In genomic region chr10:28074653-28075451, GRCm38 (mm10) we compare ENCODE assay signal across 7 mouse cellular contexts. TPM values are rescaled to one million over a fixed set of nuclear protein-coding genes. Genes with fewer than 3 reads are reported as not detected.
DNase-seq lines count a peak whose midpoint lies in the region; ATAC-seq and TF ChIP-seq lines count a peak whose summit lies in the region.

TSS of gene Ptprk (plus strand) at chr10:28074820.

- peak within 1 kb of the TSS; percentile 93 for H3K9ac ChIP-seq in heart, embryonic 11.5 days (ENCODE audit: low read depth, low read length)
- peak within 1 kb of the TSS; percentile 92 for H3K9ac ChIP-seq in kidney, embryonic 16.5 days (replicated peaks; ENCODE audit: low read length)
- peak within 1 kb of the TSS; percentile 77 for H3K9ac ChIP-seq in limb, embryonic 15.5 days
- H3K9ac ChIP-seq in midbrain, postnatal 0 days (replicated peaks; ENCODE audit: low read length, poor library complexity, severe bottlenecking): peak within 1 kb of the TSS; percentile 62

- no peaks in the 10 kb centered on the region for H3K27me3 ChIP-seq in heart, embryonic 11.5 days (ENCODE audit: control insufficient read depth, insufficient read depth, low read length)
- no peaks in the 10 kb centered on the region for H3K27me3 ChIP-seq in kidney, embryonic 16.5 days (ENCODE audit: insufficient read depth, low read length)
- no peaks in the 10 kb centered on the region; the same call in 1 of the 2 replicates for H3K27me3 ChIP-seq in limb, embryonic 15.5 days
- no peaks in the 10 kb centered on the region for H3K27me3 ChIP-seq in midbrain, postnatal 0 days (ENCODE audit: insufficient read depth, low read length)

- no peaks in the 10 kb centered on the region for H3K9me3 ChIP-seq in heart, embryonic 11.5 days (replicated peaks; ENCODE audit: control insufficient read depth, low read length)
- no peaks in the 10 kb centered on the region for H3K9me3 ChIP-seq in kidney, embryonic 16.5 days (ENCODE audit: low read length)
- H3K9me3 ChIP-seq in limb, embryonic 15.5 days: no peaks in the 10 kb centered on the region
- H3K9me3 ChIP-seq in midbrain, postnatal 0 days (ENCODE audit: low read length): no peaks in the 10 kb centered on the region

- peak within 1 kb of the TSS; percentile 61 for H3K4me2 ChIP-seq in heart, embryonic 11.5 days
- peak within 1 kb of the TSS; percentile 86 for H3K4me2 ChIP-seq in kidney, embryonic 16.5 days (replicated peaks; ENCODE audit: low read depth, low read length)
- peak within 1 kb of the TSS; percentile 85 for H3K4me2 ChIP-seq in limb, embryonic 15.5 days
- peak within 1 kb of the TSS; percentile 90 for H3K4me2 ChIP-seq in midbrain, postnatal 0 days (ENCODE audit: low read depth, low read length, poor library complexity, severe bottlenecking)

- H3K36me3 ChIP-seq in heart, embryonic 11.5 days (ENCODE audit: control insufficient read depth, insufficient read depth, low read length): no peaks in the 10 kb centered on the region
- H3K36me3 ChIP-seq in kidney, embryonic 16.5 days (ENCODE audit: insufficient read depth, low read length): no peaks in the 10 kb centered on the region
- H3K36me3 ChIP-seq in limb, embryonic 15.5 days: no peaks in the 10 kb centered on the region
- no peaks in the 10 kb centered on the region for H3K36me3 ChIP-seq in midbrain, postnatal 0 days (ENCODE audit: insufficient read depth, low read length)

- H3K4me1 ChIP-seq in brown adipose tissue, adult 24 weeks (ENCODE audit: control insufficient read depth, insufficient read depth, insufficient read length, low read length): no peaks in the 10 kb centered on the region
- H3K4me1 ChIP-seq in embryonic fibroblast, embryonic 13.5 days (ENCODE audit: control insufficient read depth, insufficient read depth, low read length): no peaks in the 10 kb centered on the region
- H3K4me1 ChIP-seq in heart, embryonic 11.5 days (ENCODE audit: control insufficient read depth, insufficient read depth, low read length): peaks cover 8% of the 10 kb centered on the region; the same call in 1 of the 2 replicates
- no peaks in the 10 kb centered on the region for H3K4me1 ChIP-seq in kidney, embryonic 16.5 days (ENCODE audit: insufficient read depth, low read length)
- H3K4me1 ChIP-seq in limb, embryonic 15.5 days: peaks cover 5% of the 10 kb centered on the region; the same call in 1 of the 2 replicates
- H3K4me1 ChIP-seq in midbrain, postnatal 0 days (ENCODE audit: insufficient read depth, low read length): peaks cover 2% of the 10 kb centered on the region; the same call in 1 of the 2 replicates

- WGBS in heart, embryonic 11.5 days (ENCODE audit: insufficient replicate concordance): under 1% methylated on average over 63 of the region's 77 CpGs
- WGBS in kidney, embryonic 16.5 days: under 1% methylated on average over 77 of the region's 77 CpGs
- under 1% methylated on average over 76 of the region's 77 CpGs for WGBS in limb, embryonic 15.5 days
- WGBS in midbrain, postnatal 0 days: 1% methylated on average over 73 of the region's 77 CpGs

- peak; percentile 95 for ATAC-seq in heart, embryonic 11.5 days (replicated peaks; ENCODE audit: insufficient number of reproducible peaks, low FRiP score, low TSS enrichment)
- ATAC-seq in kidney, embryonic 16.5 days (ENCODE audit: low FRiP score, low TSS enrichment): peak; percentile 99
- peak; percentile 97 for ATAC-seq in limb, embryonic 15.5 days (ENCODE audit: insufficient number of reproducible peaks, low FRiP score, low TSS enrichment, low read depth)
- ATAC-seq in midbrain, postnatal 0 days (ENCODE audit: low FRiP score): peak; percentile 93

- peak within 1 kb of the TSS; percentile 62 for H3K27ac ChIP-seq in brown adipose tissue, adult 24 weeks (replicated peaks; ENCODE audit: low read depth, low read length)
- peak within 1 kb of the TSS; percentile 28; the same call in 1 of the 2 replicates for H3K27ac ChIP-seq in embryonic fibroblast, embryonic 13.5 days (ENCODE audit: insufficient read depth, low read length)
- peak within 1 kb of the TSS; percentile 96 for H3K27ac ChIP-seq in heart, embryonic 11.5 days (ENCODE audit: low read depth, low read length)
- H3K27ac ChIP-seq in kidney, embryonic 16.5 days (ENCODE audit: low read length): peak within 1 kb of the TSS; percentile 97
- H3K27ac ChIP-seq in limb, embryonic 15.5 days: peak within 1 kb of the TSS; percentile 92
- peak within 1 kb of the TSS; percentile 72 for H3K27ac ChIP-seq in midbrain, postnatal 0 days (ENCODE audit: low read depth, low read length)

- peak; percentile 81 for TF ChIP-seq POLR2A in embryonic fibroblast, embryonic 13.5 days (IDR thresholded peaks at IDR 0.05; ENCODE audit: low read depth, low read length)

- peak; percentile 92 for DNase-seq in midbrain, postnatal 0 days (ENCODE audit: low spot score)
- DNase-seq in telencephalon, adult 2 months (ENCODE audit: low read depth, low spot score): peak; percentile 79

- TF ChIP-seq CTCF in embryonic fibroblast, embryonic 13.5 days (IDR thresholded peaks at IDR 0.05; ENCODE audit: borderline replicate concordance, insufficient read depth, low read length): 0 out of 2 replicates have a peak, but pooled peaks have one; percentile 6
- no peak for TF ChIP-seq CTCF in midbrain, postnatal 0 days (IDR thresholded peaks at IDR 0.05)

- H3K4me3 ChIP-seq in brown adipose tissue, adult 24 weeks (ENCODE audit: insufficient read depth, low read depth, low read length): peak within 1 kb of the TSS; percentile 89
- peak within 1 kb of the TSS; percentile 93 for H3K4me3 ChIP-seq in embryonic fibroblast, embryonic 13.5 days (ENCODE audit: insufficient read depth, low read length)
- peak within 1 kb of the TSS; percentile 81 for H3K4me3 ChIP-seq in heart, embryonic 11.5 days (ENCODE audit: low read depth, low read length)
- H3K4me3 ChIP-seq in kidney, embryonic 16.5 days (ENCODE audit: low read length): peak within 1 kb of the TSS; percentile 90
- H3K4me3 ChIP-seq in limb, embryonic 15.5 days: peak within 1 kb of the TSS; percentile 71
- peak within 1 kb of the TSS; percentile 66 for H3K4me3 ChIP-seq in midbrain, postnatal 0 days (ENCODE audit: low read depth, low read length)

RNA-seq across cellular contexts. Expression of gene Ptprk, which starts in this region (rescaled TPM):
- polyA plus RNA-seq in brown adipose tissue, adult 24 weeks (2012; ENCODE audit: insufficient read depth, insufficient read length, missing spikeins): 3.3 and 4.5 TPM in 2 replicates
- polyA plus RNA-seq in embryonic fibroblast, embryonic 13.5 days (2011; ENCODE audit: insufficient read length, low read depth, missing spikeins): 28.0 and 34.5 TPM in 2 replicates
- polyA plus RNA-seq in heart, embryonic 11.5 days (2014; fragmentation: Nextera tagmentation; extraction: Ambion mirVana): 35.5 and 42.1 TPM in 2 replicates
- polyA plus RNA-seq in kidney, embryonic 16.5 days (2015; fragmentation: Nextera tagmentation; extraction: Ambion mirVana): 34.7 and 41.4 TPM in 2 replicates
- polyA plus RNA-seq in limb, embryonic 15.5 days (2015; fragmentation: Nextera tagmentation; extraction: Ambion mirVana): 23.4 and 25.1 TPM in 2 replicates
- 43.4 and 51.6 TPM in 2 replicates for total RNA-seq in midbrain, postnatal 0 days (2014; rRNA removed)
- polyA plus RNA-seq in midbrain, postnatal 0 days (2015; fragmentation: Nextera tagmentation; extraction: Ambion mirVana): 20.3 and 25.4 TPM in 2 replicates

Comparison
In these comparisons a context has a peak if more than half of its experiments do, and no peak if none do; other contexts are left out.
1. Peak in every context shown above with its lines: DNase-seq, ATAC-seq, H3K4me3 ChIP-seq and H3K27ac ChIP-seq.
2. H3K27ac ChIP-seq: peak in every context shown above with its lines; median percentile 97 in kidney, embryonic 16.5 days; 96 in heart, embryonic 11.5 days; 92 in limb, embryonic 15.5 days; 72 in midbrain, postnatal 0 days; 62 in brown adipose tissue, adult 24 weeks; 28 in embryonic fibroblast, embryonic 13.5 days.